Comparison of ENCODE assay signal across 26 mouse cellular contexts in the genomic region with DNA sequence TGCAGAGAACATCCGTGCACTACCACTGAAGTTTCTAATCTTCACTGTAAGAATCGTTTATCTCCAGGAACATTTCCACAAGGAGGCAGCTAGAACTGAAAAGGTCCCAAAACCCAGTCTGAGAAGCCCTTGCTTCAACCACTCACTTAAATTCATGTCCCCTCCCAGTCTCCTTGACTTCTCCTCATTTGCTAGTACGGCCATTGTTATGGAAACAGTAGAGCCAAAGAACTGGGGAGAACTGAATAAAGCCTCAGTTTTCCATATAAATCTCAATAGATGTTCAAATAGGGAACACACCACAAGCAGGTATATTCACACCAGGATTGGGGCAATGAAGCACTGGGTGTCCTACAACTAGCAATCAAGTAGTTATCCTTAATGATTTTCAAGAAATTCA.
"Had no signal": no experiment of that assay in that cellular context is flagged by ENCODE, and none has a peak within 500 bp of the region (broad histone marks: within the 10 kb centered on the region; RNA-seq: fewer than 3 reads in every experiment).

No protein-coding gene starts in this region.

- ATAC-seq: forebrain, embryonic 13.5 days; forebrain, embryonic 14.5 days; forebrain, embryonic 15.5 days; forebrain, embryonic 16.5 days; forebrain, postnatal 0 days had no signal

- H3K9ac ChIP-seq: embryonic facial prominence, embryonic 12.5 days; embryonic facial prominence, embryonic 13.5 days; embryonic facial prominence, embryonic 15.5 days; forebrain, embryonic 12.5 days; forebrain, embryonic 13.5 days; forebrain, embryonic 15.5 days; forebrain, postnatal 0 days had no signal

- H3K9me3 ChIP-seq: embryonic facial prominence, embryonic 10.5 days; embryonic facial prominence, embryonic 12.5 days; embryonic facial prominence, embryonic 13.5 days; embryonic facial prominence, embryonic 15.5 days; forebrain, embryonic 10.5 days; forebrain, embryonic 12.5 days; forebrain, embryonic 13.5 days; forebrain, embryonic 15.5 days; heart, embryonic 10.5 days had no signal

- DNase-seq: cerebellum, adult 9-11 months; cerebellum, postnatal 10 days; cerebellum, postnatal 14 days; cerebellum, postnatal 25 days; cerebellum, postnatal 36 days; embryo, embryonic 11 days; forebrain, postnatal 0 days; gastrocnemius, adult 2 months; gastrocnemius, postnatal 10 days; gastrocnemius, postnatal 14 days; gastrocnemius, postnatal 25 days; gastrocnemius, postnatal 36 days; heart, adult 18-20 months; heart, adult 2 months had no signal

- H3K4me2 ChIP-seq: embryonic facial prominence, embryonic 12.5 days; embryonic facial prominence, embryonic 13.5 days; embryonic facial prominence, embryonic 15.5 days; forebrain, embryonic 12.5 days; forebrain, embryonic 13.5 days; forebrain, embryonic 15.5 days had no signal

- H3K36me3 ChIP-seq: embryonic facial prominence, embryonic 10.5 days; embryonic facial prominence, embryonic 12.5 days; embryonic facial prominence, embryonic 13.5 days; embryonic facial prominence, embryonic 15.5 days; forebrain, embryonic 10.5 days; forebrain, embryonic 12.5 days; forebrain, embryonic 15.5 days; heart, embryonic 10.5 days had no signal

- H3K4me3 ChIP-seq: embryonic facial prominence, embryonic 10.5 days; embryonic facial prominence, embryonic 12.5 days; embryonic facial prominence, embryonic 13.5 days; embryonic facial prominence, embryonic 15.5 days; erythroblast, embryonic 14.5 days; forebrain, embryonic 10.5 days; forebrain, embryonic 12.5 days; forebrain, embryonic 13.5 days; forebrain, embryonic 15.5 days; gastrocnemius, adult 2 months; heart, adult 2 months; heart, embryonic 10.5 days had no signal

- H3K4me1 ChIP-seq: embryonic facial prominence, embryonic 10.5 days; embryonic facial prominence, embryonic 12.5 days; embryonic facial prominence, embryonic 13.5 days; embryonic facial prominence, embryonic 15.5 days; forebrain, embryonic 13.5 days; forebrain, embryonic 15.5 days; heart, embryonic 10.5 days had no signal

- H3K27ac ChIP-seq: embryonic facial prominence, embryonic 10.5 days; embryonic facial prominence, embryonic 12.5 days; embryonic facial prominence, embryonic 13.5 days; embryonic facial prominence, embryonic 15.5 days; forebrain, embryonic 10.5 days; forebrain, embryonic 12.5 days; forebrain, embryonic 13.5 days; forebrain, embryonic 15.5 days; gastrocnemius, adult 2 months; heart, adult 2 months; heart, embryonic 10.5 days had no signal

- H3K27me3 ChIP-seq: embryonic facial prominence, embryonic 12.5 days; embryonic facial prominence, embryonic 13.5 days; embryonic facial prominence, embryonic 15.5 days; forebrain, embryonic 12.5 days; forebrain, embryonic 13.5 days; forebrain, embryonic 15.5 days had no signal
